Comparison of ENCODE assay signal across 8 mouse cellular contexts in the genomic region with DNA sequence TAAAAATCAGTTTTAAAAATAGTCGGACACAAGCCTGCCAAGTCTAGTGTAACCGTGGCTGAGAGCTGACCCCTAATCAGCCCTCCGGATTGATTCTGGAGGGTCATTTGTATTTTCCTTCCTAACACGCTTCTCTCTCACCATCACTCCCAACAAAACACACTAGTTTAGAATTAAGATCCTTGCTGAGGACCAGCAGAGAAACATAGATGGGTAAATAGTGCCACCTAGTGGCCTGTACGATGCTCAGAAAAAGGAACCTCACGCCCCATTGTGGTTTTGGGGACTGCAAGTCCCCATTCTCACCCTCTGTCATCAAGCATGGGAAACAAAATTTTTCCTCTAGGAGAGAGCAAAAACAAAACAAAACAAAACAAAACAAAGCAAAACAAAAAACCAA.
DNase-seq lines count a peak whose midpoint lies in the region; ATAC-seq and TF ChIP-seq lines count a peak whose summit lies in the region.

No protein-coding gene starts in this region.

- no peak overlapping the region for H3K27ac ChIP-seq in liver, adult 2 months (replicated peaks; ENCODE audit: insufficient read depth, low read depth, low read length)
- H3K27ac ChIP-seq in liver, embryonic 12.5 days = no peak overlapping the region
- H3K27ac ChIP-seq in forebrain, embryonic 14.5 days (ENCODE audit: low read depth, low read length) = no peak overlapping the region
- H3K27ac ChIP-seq in hindbrain, embryonic 15.5 days (replicated peaks) = peak overlapping the region; percentile 19; the same call in 1 of the 2 replicates
- no peak overlapping the region; the same call in 1 of the 2 replicates for H3K27ac ChIP-seq in neural tube, embryonic 15.5 days (replicated peaks)

- H3K9ac ChIP-seq in liver, adult 2 months (ENCODE audit: low read depth, low read length) = no peak overlapping the region
- H3K9ac ChIP-seq in liver, embryonic 12.5 days = no peak overlapping the region
- H3K9ac ChIP-seq in forebrain, embryonic 14.5 days (ENCODE audit: low read length) = peak overlapping the region; percentile 35; the same call in 1 of the 2 replicates
- H3K9ac ChIP-seq in hindbrain, embryonic 15.5 days = 0 out of 2 replicates have a peak overlapping the region, but pooled peaks have one; percentile 2
- peak overlapping the region; percentile 36; the same call in 1 of the 2 replicates for H3K9ac ChIP-seq in neural tube, embryonic 15.5 days (replicated peaks)

- TF ChIP-seq CTCF in liver, adult 2 months (IDR thresholded peaks at IDR 0.05; ENCODE audit: low read depth, low read length) = peak; percentile 51

- H3K9me3 ChIP-seq in liver, embryonic 12.5 days (replicated peaks) = no peaks in the 10 kb centered on the region
- H3K9me3 ChIP-seq in forebrain, embryonic 14.5 days (replicated peaks; ENCODE audit: control insufficient read depth, low read length) = no peaks in the 10 kb centered on the region
- no peaks in the 10 kb centered on the region for H3K9me3 ChIP-seq in hindbrain, embryonic 15.5 days
- H3K9me3 ChIP-seq in neural tube, embryonic 15.5 days (replicated peaks) = no peaks in the 10 kb centered on the region

- no peak for TF ChIP-seq POLR2A in liver, adult 2 months (IDR thresholded peaks at IDR 0.05; ENCODE audit: extremely low read depth, insufficient read depth, low read length)

- no peaks in the 10 kb centered on the region for H3K36me3 ChIP-seq in liver, adult 2 months (ENCODE audit: control insufficient read depth, insufficient read depth, low read length)
- H3K36me3 ChIP-seq in liver, embryonic 12.5 days = no peaks in the 10 kb centered on the region
- no peaks in the 10 kb centered on the region for H3K36me3 ChIP-seq in forebrain, embryonic 14.5 days (ENCODE audit: control insufficient read depth, insufficient read depth, low read length)
- no peaks in the 10 kb centered on the region for H3K36me3 ChIP-seq in hindbrain, embryonic 15.5 days
- H3K36me3 ChIP-seq in neural tube, embryonic 15.5 days = no peaks in the 10 kb centered on the region

- H3K27me3 ChIP-seq in liver, adult 2 months (ENCODE audit: control insufficient read depth, insufficient read depth, low read length) = no peaks in the 10 kb centered on the region
- H3K27me3 ChIP-seq in liver, embryonic 12.5 days (replicated peaks) = no peaks in the 10 kb centered on the region; the same call in 1 of the 2 replicates
- no peaks in the 10 kb centered on the region for H3K27me3 ChIP-seq in forebrain, embryonic 14.5 days (replicated peaks; ENCODE audit: control insufficient read depth, insufficient read depth, low read length)
- no peaks in the 10 kb centered on the region; the same call in 1 of the 2 replicates for H3K27me3 ChIP-seq in hindbrain, embryonic 15.5 days
- 0 out of 2 replicates have a peak, but pooled peaks cover 6% of the 10 kb centered on the region for H3K27me3 ChIP-seq in neural tube, embryonic 15.5 days (replicated peaks)

- no peaks in the 10 kb centered on the region for H3K4me1 ChIP-seq in liver, adult 2 months (ENCODE audit: control insufficient read depth, insufficient read depth, low read length)
- no peaks in the 10 kb centered on the region for H3K4me1 ChIP-seq in liver, embryonic 12.5 days
- H3K4me1 ChIP-seq in forebrain, embryonic 14.5 days (ENCODE audit: control insufficient read depth, insufficient read depth, low read length) = peaks cover 15% of the 10 kb centered on the region; the same call in 1 of the 2 replicates
- peaks cover 12% of the 10 kb centered on the region for H3K4me1 ChIP-seq in hindbrain, embryonic 15.5 days (replicated peaks)
- peaks cover 16% of the 10 kb centered on the region for H3K4me1 ChIP-seq in neural tube, embryonic 15.5 days

- H3K4me3 ChIP-seq in liver, adult 2 months (ENCODE audit: insufficient read depth, low read depth, low read length) = no peak overlapping the region
- no peak overlapping the region for H3K4me3 ChIP-seq in liver, embryonic 12.5 days
- no peak overlapping the region for H3K4me3 ChIP-seq in forebrain, embryonic 14.5 days (ENCODE audit: low read depth, low read length)
- H3K4me3 ChIP-seq in hindbrain, embryonic 15.5 days = peak overlapping the region; percentile 4; the same call in 1 of the 2 replicates
- peak overlapping the region; percentile 13 for H3K4me3 ChIP-seq in neural tube, embryonic 15.5 days (replicated peaks)

- DNase-seq in liver, adult 2 months (ENCODE audit: extremely low read depth, low read depth, low spot score) = peak; percentile 24
- DNase-seq in c-Kit-positive CD71-positive TER-119-positive erythroid progenitor cells, embryonic 14.5 days (ENCODE audit: low spot score) = peak; percentile 16
- peak; percentile 93 for DNase-seq in forebrain, embryonic 14.5 days (ENCODE audit: low spot score)
- DNase-seq in left cerebral cortex, postnatal 4 days = peak; percentile 58

- intact Hi-C loops in left cerebral cortex, postnatal 4 days (cut with DNase I) = loop anchor here (2.0 to 10.0 kb wide), 5 partner anchors 90 to 1247 kb away; no protein-coding TSS in a partner anchor

- no peak for ATAC-seq in liver, embryonic 12.5 days
- peak; percentile 83 for ATAC-seq in forebrain, embryonic 14.5 days
- ATAC-seq in hindbrain, embryonic 15.5 days (ENCODE audit: low FRiP score, low read depth) = peak; percentile 64; the same call in 1 of the 2 replicates
- ATAC-seq in neural tube, embryonic 15.5 days (ENCODE audit: low FRiP score) = peak; percentile 79
- no peak for ATAC-seq in megakaryocyte-erythroid progenitor cell, adult 5-6 weeks (replicated peaks; ENCODE audit: low FRiP score, low TSS enrichment, poor library complexity, severe bottlenecking)

- WGBS in liver, adult 2 months = 8% methylated on average over 6 of the region's 6 CpGs
- WGBS in liver, embryonic 12.5 days (ENCODE audit: insufficient replicate concordance) = 11% methylated on average over 6 of the region's 6 CpGs
- WGBS in forebrain, embryonic 14.5 days = 0% methylated on average over 6 of the region's 6 CpGs
- WGBS in hindbrain, embryonic 15.5 days = 3% methylated on average over 6 of the region's 6 CpGs
- WGBS in neural tube, embryonic 15.5 days = 2% methylated on average over 6 of the region's 6 CpGs

- H3K79me2 ChIP-seq in liver, adult 2 months (ENCODE audit: control insufficient read depth, insufficient read depth, low read length) = no peaks in the 10 kb centered on the region

- no peak overlapping the region for H3K4me2 ChIP-seq in liver, embryonic 12.5 days
- H3K4me2 ChIP-seq in forebrain, embryonic 14.5 days (ENCODE audit: low read length) = peak overlapping the region; percentile 48
- H3K4me2 ChIP-seq in hindbrain, embryonic 15.5 days = peak overlapping the region; percentile 44
- peak overlapping the region; percentile 51 for H3K4me2 ChIP-seq in neural tube, embryonic 15.5 days

Comparison
In these comparisons a context has a peak if more than half of its experiments do, and no peak if none do; other contexts are left out.
1. DNase-seq: peak in every context shown above with its lines; median percentile 93 in forebrain, embryonic 14.5 days; 58 in left cerebral cortex, postnatal 4 days; 24 in liver, adult 2 months; 16 in c-Kit-positive CD71-positive TER-119-positive erythroid progenitor cells, embryonic 14.5 days.
2. H3K4me3 ChIP-seq: peak in hindbrain, embryonic 15.5 days (single experiment) and neural tube, embryonic 15.5 days (single experiment); none in liver, adult 2 months (single experiment), liver, embryonic 12.5 days (single experiment) and forebrain, embryonic 14.5 days (single experiment).
3. H3K9ac ChIP-seq: peak in forebrain, embryonic 14.5 days (single experiment), hindbrain, embryonic 15.5 days (single experiment) and neural tube, embryonic 15.5 days (single experiment); none in liver, adult 2 months (single experiment) and liver, embryonic 12.5 days (single experiment).
4. ATAC-seq: peak in forebrain, embryonic 14.5 days (single experiment), hindbrain, embryonic 15.5 days (single experiment) and neural tube, embryonic 15.5 days (single experiment); none in liver, embryonic 12.5 days (single experiment) and megakaryocyte-erythroid progenitor cell, adult 5-6 weeks (single experiment).